Mouse (Mus musculus) olfactory bulb, adult 2 months (tissue): ENCODE results near the gene Atp5l.

Experiments
- CTCF ChIP-seq: fragments of 200-500 bp; IDR thresholded peaks from 2 replicates; pipeline ENCODE4 v1.5.1; 2012; ENCODE audit warnings: low read depth, mild to moderate bottlenecking, low read length, moderate library complexity; ENCODE audit not compliant: insufficient read depth
- POLR2A ChIP-seq: fragments of 200-500 bp; IDR thresholded peaks from 2 replicates; pipeline ENCODE4 v1.6.1; 2012; ENCODE audit warnings: mild to moderate bottlenecking, low read depth, low read length, moderate library complexity; ENCODE audit not compliant: insufficient read depth

DNA sequence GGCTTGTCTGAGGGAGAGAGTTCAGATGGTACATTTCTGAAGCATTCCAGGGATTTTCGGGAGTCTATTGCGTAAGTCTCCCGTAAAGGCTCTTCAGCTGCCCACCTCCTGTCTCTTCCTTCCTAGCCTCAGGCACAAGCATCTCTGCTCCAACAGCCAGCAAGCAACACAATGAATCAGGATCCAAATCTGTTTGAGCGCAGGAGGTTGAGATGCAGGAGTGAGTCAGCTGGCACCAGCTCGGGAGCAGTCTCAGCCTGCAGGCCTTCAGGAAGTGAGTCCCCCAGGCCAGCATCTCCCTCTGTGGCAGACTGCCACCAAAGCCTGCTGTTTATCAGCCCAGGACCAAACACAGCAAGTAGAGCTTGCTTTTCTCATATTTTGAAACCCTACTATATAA, 15.6 kb downstream of the Atp5l start:
- no peak for TF ChIP-seq POLR2A
- no peak for TF ChIP-seq CTCF
